Mouse (Mus musculus) brain, embryonic 18.5 days (tissue): ENCODE measurements at regions not wholly inside any gene's neighbourhood (a gene's known extent, or its start where the extent isn't known, plus 50 kb on each side); places are given as distances from the start of the nearest gene placed in this dataset.

Experiments used
- DNase-seq: peaks from one replicate; pipeline ENCODE4 v3.0.0-alpha.2; 2012; ENCODE audit warnings: low read depth, low spot score

DNA sequence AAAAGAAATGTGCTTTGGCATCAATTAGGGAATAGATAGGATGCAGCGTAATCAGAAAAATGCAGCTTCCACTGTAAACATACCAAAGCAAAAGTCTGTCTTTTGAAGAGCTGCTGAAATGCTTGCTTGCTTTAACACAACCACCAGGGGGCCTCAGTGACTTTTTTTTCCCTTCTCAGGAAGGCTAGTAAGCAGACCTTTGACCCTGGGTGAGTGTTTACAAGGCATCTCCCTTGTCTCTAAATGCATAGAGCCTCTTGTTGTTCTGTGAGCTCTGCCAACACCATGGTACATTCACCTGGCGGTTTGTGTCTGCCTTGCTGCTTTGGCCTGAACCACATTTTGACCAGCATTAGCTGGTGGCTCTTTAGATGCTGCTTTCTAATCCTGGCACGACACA, 191.9 kb upstream of the C9orf72 start:
- no peak for DNase-seq

DNA sequence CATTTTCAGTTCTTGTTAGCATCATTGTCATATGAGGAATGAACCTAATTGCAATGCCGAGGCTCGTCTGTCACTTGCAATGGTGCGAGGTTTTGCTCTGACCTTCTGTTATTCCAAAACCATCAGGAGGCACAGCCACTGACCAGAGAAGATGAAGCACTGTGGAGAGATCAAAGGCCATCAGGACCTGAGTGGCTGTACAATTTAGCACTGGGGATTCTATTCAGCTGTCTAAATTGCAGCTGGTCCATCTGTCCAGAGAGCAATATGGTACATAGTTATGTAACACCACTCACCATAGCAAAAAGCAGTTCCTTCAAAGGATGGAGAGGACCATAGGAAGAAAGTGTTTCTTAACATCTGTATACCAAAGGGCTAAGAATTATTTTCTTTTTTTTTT, 187.5 kb upstream of the C9orf72 start:
- no peak for DNase-seq

DNA sequence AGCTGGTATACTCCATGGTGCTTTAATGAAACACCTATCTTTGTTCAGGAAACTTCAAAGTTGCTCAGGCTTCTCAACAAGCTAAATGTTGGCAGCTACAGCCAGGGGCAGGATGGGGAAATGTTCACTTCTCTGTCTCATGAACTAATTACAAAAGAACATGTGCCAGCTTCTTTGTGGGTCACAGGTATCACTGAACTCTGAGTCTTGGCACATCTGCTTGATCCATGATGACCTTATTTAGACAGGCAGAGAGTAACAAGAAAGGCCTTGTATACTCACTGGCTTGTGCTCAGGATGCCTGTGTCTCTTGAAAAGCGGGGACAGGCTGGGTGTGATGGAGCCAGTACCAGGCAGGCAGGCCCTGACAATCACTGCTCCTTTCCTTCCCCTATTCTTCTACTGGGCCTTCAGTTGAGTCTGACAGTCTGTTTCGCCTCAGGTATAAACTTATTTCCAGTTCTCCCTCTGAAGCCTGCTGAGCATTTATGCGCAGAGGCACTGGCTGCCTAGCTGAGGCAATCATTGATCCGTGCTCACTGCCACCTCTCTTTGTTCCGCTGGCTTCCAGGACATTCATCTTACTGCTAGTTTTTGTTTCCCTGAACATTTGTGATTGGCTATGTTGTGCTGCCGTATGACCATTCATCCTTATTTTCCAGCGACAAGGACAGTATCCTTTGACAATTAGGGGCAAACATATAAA, 179.5 kb upstream of the C9orf72 start:
- DNase-seq = no peak

DNA sequence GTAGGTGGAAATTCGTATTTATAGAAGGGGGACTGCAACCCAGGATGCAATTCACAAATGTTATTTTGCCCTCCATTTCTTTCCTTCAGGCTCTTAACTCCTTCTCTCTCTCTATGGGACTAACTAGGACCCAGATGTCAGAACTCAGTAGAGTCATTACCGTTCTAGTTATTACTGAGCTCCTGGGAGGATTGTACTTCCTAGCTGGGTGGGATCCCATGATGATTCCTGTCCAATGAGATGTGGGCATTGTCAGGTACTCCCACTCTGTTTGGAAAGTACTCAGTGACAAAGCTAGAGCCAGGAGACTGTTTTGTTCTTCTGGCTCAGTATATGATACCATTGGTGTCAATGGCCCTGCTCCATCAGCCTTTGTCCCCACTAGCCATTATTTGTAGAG, 178.1 kb upstream of the C9orf72 start:
- DNase-seq = no peak

DNA sequence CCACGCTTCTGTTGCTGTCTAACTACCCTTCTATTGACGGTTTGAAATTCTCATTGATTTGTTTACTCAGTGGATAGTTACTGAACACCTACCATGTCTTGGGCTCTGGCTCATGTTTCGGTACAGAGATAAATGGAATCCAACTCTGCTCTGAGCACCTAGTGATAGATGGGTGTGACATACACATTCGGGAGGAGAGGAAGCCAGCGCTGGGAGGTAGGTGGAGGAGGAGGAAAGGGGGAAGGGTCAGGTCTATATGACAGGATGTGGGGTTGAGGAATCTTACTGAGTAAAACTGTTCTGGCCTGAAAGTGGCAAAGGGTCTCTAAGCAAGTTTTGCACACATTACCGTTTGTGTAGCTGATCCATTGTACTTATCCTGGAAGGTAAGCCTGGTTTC, 177.6 kb upstream of the C9orf72 start:
- no peak for DNase-seq

DNA sequence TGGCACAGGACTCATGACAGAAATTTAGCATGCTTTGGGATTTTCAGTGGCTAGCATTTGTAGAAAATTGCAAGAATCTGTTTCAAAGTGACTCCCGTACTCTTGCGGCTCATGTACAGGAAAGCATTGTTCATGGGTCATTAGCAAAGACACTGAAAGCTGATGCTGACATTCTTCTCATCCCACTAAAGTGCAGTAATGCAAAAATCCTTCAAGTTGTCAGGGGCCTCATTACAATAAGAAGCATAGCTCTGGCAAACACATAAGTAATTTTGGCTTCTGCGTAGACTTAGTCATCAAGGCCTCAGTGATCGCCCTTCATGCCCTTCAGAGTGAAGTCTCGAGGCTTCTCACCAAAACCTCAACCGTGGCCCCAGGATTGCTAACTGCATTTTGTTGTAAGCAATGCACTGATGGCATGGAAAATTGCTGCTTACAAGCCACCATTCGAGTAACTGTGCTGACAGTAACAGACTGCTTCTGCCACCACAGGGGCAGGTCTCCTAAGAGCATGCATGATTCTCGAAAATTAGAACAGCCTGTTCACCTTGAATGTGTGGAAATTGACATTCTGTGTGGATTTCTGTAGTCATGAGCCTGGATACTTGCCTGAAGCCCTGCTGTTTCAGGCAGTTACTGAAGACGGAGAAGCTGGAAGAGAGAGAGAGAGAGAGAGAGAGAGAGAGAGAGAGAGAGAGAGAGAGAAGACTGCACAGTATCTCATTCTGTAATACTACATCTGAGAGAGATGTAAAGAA, 176.6 kb upstream of the C9orf72 start:
- no peak for DNase-seq

DNA sequence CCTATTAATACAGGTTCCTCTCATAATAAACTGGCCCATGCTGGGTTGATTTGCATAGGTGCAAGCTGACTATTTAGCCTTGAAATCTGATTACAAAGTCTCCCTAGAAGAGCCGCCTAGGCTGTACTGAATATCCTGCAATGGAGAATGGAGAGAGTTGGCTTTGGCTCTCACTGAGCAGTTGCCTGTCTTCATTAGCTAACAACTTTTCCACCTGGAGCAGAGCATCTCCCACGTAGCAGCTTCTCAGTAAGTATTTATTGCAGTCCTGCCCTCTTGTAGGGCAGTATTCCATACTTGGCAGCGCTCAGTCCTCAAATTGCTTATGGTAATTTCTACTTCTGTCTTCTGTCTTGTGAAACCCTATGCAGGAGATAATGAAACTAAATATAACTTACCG, 175.8 kb upstream of the C9orf72 start:
- DNase-seq = no peak

DNA sequence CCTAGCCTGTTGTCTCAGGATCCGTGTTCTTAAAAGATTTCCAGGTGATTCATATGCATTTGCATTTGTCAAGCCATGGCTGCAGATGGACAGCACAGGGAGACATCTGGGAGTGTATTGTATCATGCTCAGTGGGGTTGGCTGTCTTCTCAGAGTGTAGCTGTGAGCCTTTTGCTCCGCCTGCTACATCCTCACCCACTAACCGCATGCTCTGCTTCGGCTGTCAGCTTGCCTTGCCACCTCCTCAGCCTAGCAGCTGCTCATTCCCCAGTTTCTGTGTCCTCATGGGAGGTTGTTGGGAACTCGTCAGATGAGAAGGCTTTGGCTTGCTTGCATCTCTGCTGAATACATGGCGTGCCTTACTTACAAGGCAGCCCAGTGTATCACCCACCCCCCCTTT, 174.5 kb upstream of the C9orf72 start:
- no peak for DNase-seq

DNA sequence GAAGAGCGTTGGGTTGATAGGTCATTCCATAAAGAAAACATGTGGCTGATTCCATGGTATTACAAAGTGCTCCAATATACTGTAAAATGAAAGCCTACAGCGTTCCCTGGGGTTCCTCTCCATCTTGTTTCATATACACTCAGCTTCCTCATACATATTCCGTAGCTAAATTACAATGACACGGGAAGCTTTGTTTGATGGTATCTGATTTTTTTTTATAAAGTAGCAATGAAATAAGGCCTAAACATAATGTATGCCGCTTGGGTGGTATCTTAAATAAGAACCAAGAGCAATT, 169.6 kb upstream of the C9orf72 start:
- no peak for DNase-seq

DNA sequence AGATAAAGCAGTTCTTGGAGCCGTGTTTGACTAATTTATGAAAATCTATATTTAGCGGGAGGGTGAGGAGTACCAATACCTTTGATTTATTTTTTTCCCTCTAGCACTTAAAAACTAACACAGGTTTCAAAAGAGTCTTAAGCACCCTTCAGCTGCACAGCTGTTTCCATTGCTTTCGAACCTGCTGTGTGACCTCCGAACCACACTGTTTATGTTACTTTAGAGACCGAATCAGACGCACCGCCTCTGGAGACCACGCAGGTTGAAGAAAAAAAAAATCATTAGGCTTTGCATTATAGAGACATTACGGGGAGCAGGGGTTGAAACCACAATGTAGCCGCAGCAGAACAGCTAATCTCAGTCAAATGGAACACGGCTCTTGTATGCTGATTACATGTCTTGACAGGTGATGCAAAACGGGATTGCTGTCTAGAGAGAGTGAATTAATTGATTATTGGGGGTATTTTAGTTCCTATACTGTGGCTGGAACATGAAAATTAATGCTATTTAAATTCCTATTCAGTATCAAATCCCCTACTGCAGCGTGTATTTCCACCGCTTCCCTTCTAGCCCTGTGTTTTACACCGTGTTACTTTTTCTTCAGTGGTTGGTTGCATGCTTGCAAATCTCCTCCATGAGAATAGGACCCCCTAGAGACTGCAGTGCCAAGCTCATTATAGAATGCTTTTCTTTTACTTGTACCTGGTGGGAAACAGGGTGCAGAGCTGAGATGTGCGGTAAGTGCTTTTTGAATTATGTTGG, 169.0 kb upstream of the C9orf72 start:
- DNase-seq = no peak

DNA sequence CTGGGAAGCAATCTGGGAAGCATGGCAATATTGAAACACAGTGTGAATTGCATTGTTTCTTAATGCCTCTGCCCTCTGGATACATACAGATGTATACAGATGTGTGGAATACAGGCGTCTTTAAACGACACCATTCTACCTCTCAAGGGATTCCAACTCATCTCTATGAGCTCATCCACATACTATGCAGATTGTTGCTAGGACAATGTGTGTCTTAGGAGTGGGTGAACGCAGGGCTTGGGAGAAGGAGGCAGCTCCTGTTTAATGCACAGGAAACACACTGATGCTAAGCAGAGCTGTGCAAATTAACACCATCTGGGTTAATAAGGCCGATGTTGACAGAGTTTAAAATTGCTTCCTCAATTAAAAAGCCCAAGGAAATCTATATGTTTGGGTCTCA, 149.8 kb upstream of the C9orf72 start:
- no peak for DNase-seq

DNA sequence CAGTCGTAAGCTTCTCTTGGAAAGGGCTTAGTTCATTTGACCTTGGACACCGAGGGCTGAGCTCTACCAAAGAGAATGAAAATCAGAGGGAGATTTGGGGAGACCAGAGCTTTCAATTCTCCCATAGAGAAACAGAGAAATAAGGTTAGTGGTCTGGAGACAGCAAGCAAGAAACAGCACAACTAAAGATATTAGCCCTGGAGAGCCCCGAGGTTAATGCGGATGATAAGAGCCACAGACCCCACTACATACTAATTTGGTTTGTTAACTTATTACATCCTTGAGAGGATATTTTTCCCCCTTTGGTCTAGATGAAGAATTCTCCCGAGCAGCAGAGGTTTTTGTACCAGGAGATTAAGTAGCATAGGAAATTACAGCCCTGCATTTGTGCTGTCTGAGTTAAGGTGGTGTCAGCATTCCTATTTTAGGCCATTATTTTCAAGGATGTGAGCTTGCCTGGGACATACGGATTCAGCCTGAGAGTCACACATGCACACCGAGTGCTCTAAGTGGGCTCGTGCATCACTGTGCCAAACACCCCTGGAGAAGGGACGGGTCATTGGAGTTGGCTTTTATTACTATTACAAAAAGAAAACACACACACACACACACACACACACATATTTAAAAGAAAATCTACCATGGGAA, 147.4 kb upstream of the C9orf72 start:
- DNase-seq = no peak

DNA sequence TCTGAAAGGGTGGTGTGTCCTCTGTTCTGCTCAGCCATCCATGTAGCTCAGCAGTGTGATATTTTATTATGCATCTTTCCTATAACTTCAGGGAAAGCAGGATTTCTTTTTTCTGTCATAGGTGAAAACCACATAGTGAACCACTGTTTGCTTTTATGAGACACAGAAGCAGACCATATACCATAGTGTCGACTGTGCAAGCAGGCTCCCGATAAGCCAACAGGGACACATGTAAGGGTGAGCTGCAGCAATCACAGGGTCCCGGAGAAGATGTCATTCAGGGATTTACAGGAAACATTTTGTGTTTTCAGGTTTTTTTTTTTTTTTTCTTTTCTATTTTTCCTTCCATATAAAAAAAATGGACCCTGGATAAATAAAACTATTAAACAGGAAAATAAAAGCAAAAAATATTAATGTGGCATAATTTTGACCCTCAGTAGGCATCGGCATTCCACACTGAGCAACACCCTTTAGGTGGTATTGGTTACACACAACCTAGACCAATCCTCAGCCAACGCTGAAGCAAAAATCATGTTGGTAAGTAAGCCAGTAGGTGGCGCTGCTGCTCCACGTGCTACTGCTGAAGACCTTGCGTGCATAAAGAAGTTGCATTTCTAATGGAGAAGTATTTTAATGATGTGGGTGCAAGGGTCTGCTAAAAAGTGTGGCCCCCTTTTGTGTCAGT, 146.7 kb upstream of the C9orf72 start:
- DNase-seq = peak; percentile 71

DNA sequence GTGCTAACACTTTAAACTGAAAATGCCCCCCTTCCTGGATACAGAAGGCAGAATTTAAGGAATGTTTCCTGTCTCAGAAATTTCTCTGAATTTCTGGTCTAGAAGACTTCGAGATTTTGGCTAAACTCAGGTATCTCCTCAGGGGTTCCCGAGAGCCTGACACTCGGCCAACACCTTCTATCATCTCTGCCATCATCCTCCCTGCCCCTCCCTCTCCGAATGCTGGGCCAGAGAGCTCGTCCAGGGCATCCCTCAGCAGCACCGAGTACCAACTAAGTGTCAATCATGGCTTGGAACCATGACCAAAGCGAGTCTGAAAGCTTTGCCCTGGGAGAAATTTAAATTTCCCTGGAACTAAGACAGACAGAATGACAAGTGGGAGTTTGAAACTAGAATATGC, 138.2 kb upstream of the C9orf72 start:
- DNase-seq = no peak

DNA sequence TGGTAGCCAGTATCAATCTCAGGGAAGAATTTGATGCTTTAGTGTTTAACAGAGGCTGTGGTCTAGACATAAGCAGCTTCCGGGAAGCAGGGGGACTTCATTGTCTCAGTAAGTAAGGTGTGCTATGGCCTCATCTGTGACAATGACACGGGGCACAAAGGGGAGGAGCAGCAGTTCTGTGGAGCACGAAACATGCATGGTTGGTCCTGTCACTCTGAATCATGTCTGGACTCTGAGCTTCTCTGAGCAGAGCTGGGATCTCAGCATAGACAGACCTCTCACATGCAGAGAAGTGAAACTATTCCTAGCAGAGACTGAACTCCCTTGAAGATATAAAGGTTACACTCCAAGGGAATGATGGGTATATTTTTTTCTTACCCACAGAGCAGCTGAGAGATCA, 136.2 kb upstream of the C9orf72 start:
- no peak for DNase-seq

DNA sequence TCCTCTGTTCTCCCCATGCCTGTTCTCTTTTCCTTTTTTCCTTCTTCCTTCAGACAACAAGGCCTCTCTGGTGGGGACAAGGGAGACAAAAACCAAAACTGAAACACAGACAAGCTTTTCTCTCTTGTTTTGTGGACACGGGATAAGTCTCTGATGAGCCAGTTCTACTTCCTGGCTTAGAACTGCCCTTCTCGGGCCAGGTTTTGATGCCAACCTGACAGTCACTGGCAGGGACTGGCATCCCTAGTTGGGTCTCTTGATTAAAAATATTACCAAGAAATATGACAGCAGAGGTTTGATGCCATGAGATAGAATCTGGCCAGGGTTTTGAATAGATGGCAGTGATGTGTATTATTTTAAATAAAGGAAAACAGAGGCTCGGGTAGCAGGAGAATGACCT, 133.4 kb upstream of the C9orf72 start:
- DNase-seq = no peak

DNA sequence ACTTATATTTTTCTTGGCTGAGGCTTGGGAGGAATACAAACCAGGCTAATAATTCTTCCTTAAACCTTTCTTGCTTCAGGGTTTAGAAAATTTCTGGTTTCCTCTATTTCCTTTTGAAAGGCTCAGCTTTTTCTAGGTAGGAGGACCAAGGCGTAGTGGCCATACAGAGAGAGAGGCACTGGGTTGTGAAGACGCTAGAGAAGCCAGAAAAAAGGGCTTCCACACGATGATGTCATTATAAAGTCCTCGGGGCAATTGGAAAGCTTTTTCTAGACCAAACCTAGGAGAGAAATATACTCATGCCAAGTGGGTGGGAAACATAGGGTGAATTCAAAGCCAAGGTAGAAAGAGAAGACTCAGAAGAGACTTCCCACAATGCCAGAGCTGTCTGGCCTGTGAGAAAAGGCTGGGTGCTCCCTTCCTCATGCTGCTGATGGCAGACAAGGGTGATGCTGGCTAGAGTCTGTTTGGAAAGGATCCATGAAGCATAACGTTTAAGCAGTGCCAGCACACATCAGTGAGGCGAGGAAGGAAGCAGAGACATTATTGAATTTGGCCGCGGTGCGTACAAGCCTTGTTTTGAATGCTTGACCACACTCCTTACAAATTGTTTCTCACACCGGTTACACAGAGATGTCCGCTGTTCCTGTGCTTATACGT, 131.1 kb upstream of the C9orf72 start:
- no peak for DNase-seq

DNA sequence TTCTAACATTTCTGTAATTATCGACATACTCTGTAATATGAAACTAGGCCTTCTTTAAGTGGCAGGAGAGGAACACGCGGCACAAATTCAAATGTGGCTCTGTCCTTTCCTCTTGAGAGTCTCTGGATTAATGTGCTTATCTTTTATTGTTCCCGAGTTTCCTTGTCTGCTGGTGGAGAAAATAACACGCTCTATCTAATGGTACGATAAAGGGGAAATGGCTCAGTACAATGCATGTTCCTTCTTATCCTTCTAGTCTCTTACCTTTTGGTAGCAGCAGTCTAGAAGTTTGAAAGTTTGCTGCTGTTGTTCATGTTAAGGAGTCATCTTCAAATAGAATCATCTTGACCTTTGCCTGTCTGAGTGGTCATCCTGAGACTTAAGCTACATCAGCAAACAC, 130.1 kb upstream of the C9orf72 start:
- no peak for DNase-seq

DNA sequence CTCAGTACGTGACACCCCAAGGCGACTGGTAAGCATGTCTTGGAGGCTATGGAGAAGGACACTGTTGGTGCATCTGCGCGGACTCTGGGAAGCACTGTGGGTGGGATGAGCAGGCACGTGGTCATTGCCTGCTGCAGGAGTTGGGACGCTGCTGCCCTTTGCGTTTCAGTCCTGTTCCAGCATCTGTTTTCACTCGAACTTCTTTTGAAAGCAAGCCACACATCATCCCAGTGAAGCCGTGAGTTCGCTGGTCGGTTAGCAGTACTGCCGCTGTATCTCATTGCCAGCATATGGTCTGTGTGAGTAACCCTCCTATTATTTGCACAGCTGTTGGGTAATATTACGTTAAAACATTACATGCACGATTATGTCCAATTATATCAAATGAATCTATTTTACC, 128.1 kb upstream of the C9orf72 start:
- DNase-seq = no peak

DNA sequence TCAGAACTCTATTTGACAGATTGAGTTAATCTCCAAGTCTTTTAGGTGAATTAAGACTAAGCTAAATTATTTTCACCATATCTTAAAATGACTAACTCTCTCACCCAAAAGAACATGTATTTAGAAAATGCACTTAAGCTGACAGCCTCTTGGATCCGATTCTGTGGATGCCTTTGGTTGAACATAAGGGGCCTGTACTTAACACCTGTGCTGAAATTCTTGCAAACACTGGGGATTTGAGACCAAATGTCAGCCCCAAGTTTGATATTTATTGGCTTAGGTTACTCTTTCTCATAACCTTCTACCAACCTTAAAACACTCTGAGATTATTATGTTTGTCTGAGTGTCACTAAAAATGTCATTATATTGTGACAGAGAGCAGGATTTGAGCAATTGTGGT, 126.6 kb upstream of the C9orf72 start:
- no peak for DNase-seq

DNA sequence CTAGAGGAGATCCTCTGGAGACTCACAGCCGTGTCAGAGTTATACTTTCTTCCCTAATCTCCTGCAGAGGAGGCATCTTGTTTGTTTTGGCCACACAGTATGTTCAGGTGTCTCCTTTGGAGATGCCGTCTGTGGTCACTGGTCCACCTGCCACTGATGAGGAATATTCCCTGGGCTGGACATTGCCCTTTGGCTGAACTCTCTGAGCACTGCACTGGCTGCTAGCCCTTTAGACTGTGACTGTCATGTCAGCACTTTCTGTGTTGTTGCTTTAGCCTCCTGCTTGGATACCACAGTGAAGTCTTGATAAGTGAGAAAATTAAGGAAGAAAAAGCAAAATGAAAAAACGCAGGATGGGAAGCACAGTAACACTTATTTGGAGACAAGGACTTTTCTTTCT, 124.5 kb upstream of the C9orf72 start:
- no peak for DNase-seq
